Mouse (Mus musculus) heart, embryonic 15.5 days (tissue): ENCODE data around the gene Skint5. TPM values are rescaled to one million over a fixed set of nuclear protein-coding genes. Genes with fewer than 3 reads are reported as not detected.
"Not testable (repeated sequence)": the region's sequence is repeated elsewhere in the genome, so short reads cannot be mapped to it uniquely, and the experiment has no call there.

Experiments used
- ATAC-seq: fragments of 200-750 bp; cut with Nextera tagmentation; replicated peaks from 2 replicates; pipeline ENCODE4 v1.8.0; 2017; ENCODE audit warnings: low read depth, moderate TSS enrichment; ENCODE audit not compliant: insufficient number of reproducible peaks, insufficient read depth, low FRiP score
- H3K27ac ChIP-seq: fragments of 300-500 bp; sonication (generic); 2 replicates; pipeline ENCODE4 v1.5.1; 2015; ENCODE audit warnings: mild to moderate bottlenecking, inconsistent platforms
- H3K27me3 ChIP-seq: fragments of 300-500 bp; sonication (generic); 2 replicates; pipeline ENCODE4 v1.6.1; 2015; ENCODE audit warnings: inconsistent platforms
- H3K36me3 ChIP-seq: fragments of 300-500 bp; sonication (generic); 2 replicates; pipeline ENCODE4 v1.6.1; 2015; ENCODE audit warnings: mild to moderate bottlenecking, inconsistent platforms
- H3K4me1 ChIP-seq: fragments of 300-500 bp; sonication (generic); replicated peaks from 2 replicates; pipeline ENCODE4 v1.6.1; 2015; ENCODE audit warnings: inconsistent platforms
- H3K4me2 ChIP-seq: fragments of 300-500 bp; sonication (generic); 2 replicates; pipeline ENCODE4 v1.6.1; 2015; ENCODE audit warnings: inconsistent platforms, mild to moderate bottlenecking, moderate library complexity
- H3K4me3 ChIP-seq: fragments of 300-500 bp; sonication (generic); 2 replicates; pipeline ENCODE4 v1.5.1; 2015; ENCODE audit warnings: mild to moderate bottlenecking, inconsistent platforms
- H3K9ac ChIP-seq: fragments of 300-500 bp; sonication (generic); 2 replicates; pipeline ENCODE4 v1.6.1; 2015; ENCODE audit warnings: mild to moderate bottlenecking, inconsistent platforms
- H3K9me3 ChIP-seq: fragments of 300-500 bp; sonication (generic); replicated peaks from 2 replicates; pipeline ENCODE4 v1.6.1; 2016; ENCODE audit warnings: inconsistent platforms
- WGBS: fragments of 180-500 bp; shearing (Covaris S2); methylation state at CpG from one replicate; pipeline ENCODE4 v1.1.7; 2015; ENCODE audit warnings: mixed read lengths; 5-methylcytosine and 5-hydroxymethylcytosine counted together
- polyA plus RNA-seq: library from polyadenylated mRNA; unstranded; fragments of >200 nt; fragmentation: Nextera tagmentation; extraction: Ambion mirVana; gene quantifications from 2 replicates; pipeline ENCODE4 v1.2.1, GENCODE M21; 2015

Gene Skint5
- polyA plus RNA-seq = not detected in 2 replicates

- Histone ChIP-seq H3K27ac (no peak within 1 kb of the TSS), H3K9ac (no peak within 1 kb of the TSS), H3K4me2 (no peak within 1 kb of the TSS), H3K27me3 (no peaks in the 10 kb centered on the region), H3K36me3 (no peaks in the 10 kb centered on the region), H3K9me3 (0 out of 2 replicates have a peak, but pooled peaks cover 4% of the 10 kb centered on the region), H3K4me1 (no peaks in the 10 kb centered on the region), H3K4me3 (no peak within 1 kb of the TSS)
- ATAC-seq = no peak
- WGBS = 75% methylated on average over 3 of the region's 3 CpGs
These were observed at the start of gene Skint5 for GRCm38 (mm10) chr4:113999403-113999802. Skint5 (minus strand) TSS chr4:113999503.

DNA sequence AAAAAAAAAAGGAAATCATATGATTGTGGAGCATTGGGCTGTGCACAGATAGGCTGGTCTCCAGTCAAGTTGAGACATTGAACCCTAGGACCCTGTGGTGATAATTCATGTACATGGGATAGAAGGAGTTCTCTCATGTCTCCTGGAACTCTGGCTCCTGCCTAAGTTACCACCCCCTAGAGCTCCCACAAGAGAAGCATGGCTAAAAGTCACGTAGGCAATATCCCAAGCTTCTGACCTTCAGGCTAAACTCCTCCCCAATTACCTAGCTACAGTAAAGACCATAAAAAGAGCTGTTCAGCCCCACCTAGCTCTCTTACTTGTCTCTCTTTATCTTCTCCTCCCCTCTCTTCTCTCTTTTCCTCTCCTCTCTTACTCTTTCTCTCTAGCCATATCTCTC is 42.0 kb downstream of the Skint5 start:
- 41% methylated on average over 1 of the region's 1 CpGs for WGBS
- ATAC-seq = no peak

GRCm38 (mm10) chr4:113764182-113764581 is 235.1 kb downstream of the Skint5 start:
- H3K4me2 ChIP-seq = no peak overlapping the region
- H3K4me3 ChIP-seq = no peak overlapping the region
- ATAC-seq = no peak
- no peaks in the 10 kb centered on the region for H3K36me3 ChIP-seq
- H3K9ac ChIP-seq = no peak overlapping the region
- H3K27me3 ChIP-seq = no peaks in the 10 kb centered on the region
- H3K9me3 ChIP-seq = peaks cover 4% of the 10 kb centered on the region; the same call in 1 of the 2 replicates
- H3K4me1 ChIP-seq = no peaks in the 10 kb centered on the region
- no peak overlapping the region for H3K27ac ChIP-seq
- WGBS = 44% methylated on average over 1 of the region's 1 CpGs

More for the DNA sequence above, 42.0 kb downstream of the Skint5 start:
- Histone ChIP-seq H3K4me1 (no peaks in the 10 kb centered on the region), H3K27ac (no peak overlapping the region), H3K36me3 (no peaks in the 10 kb centered on the region), H3K4me2 (no peak overlapping the region), H3K9ac (no peak overlapping the region), H3K27me3 (no peaks in the 10 kb centered on the region), H3K9me3 (no peaks in the 10 kb centered on the region), H3K4me3 (no peak overlapping the region)

DNA sequence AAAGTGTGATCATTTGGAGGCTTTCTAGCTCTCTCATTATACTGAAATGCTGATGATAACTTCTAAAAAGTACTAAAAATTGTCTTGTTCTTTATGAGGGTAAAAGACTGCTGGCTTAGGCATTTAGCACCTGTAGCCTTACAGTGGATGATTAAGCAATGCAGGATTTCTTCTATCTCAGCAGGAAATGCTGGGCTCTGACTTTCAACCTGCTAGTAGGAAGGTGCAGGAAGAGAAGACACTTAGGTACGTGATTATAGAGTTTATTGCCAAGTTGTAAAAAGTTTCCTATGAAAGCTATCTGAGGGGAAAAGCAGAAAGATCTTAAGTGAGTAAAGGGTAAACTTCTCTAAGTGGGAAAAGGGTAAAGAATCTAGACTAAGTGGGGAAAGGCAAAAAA is 235.6 kb downstream of the Skint5 start:
- peaks cover under 1% of the 10 kb centered on the region; the same call in 1 of the 2 replicates for H3K9me3 ChIP-seq
- no peak for ATAC-seq
- H3K4me2 ChIP-seq = no peak overlapping the region
- no peak overlapping the region for H3K4me3 ChIP-seq
- H3K27me3 ChIP-seq = no peaks in the 10 kb centered on the region
- 46% methylated on average over 1 of the region's 1 CpGs for WGBS
- no peak overlapping the region for H3K27ac ChIP-seq
- no peaks in the 10 kb centered on the region for H3K36me3 ChIP-seq
- no peak overlapping the region for H3K9ac ChIP-seq
- H3K4me1 ChIP-seq = no peaks in the 10 kb centered on the region

DNA sequence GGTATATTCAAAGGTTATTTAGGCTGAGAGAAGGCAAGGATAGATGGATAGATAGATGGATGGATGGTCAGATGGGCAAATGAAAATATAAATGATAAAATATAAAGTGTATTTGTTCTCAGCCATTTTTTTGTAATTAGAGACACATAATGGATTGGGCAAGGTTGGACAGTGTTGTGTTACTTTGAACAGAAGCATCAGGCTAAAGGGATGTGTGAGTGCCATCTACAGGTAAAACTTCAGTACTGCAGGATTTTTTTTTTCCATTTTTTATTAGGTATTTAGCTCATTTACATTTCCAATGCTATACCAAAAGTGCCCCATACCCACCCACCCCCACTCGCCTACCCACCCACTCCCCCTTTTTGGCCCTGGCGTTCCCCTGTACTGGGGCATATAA is 551.1 kb downstream of the Skint5 start:
- H3K27ac ChIP-seq, H3K4me2 ChIP-seq, H3K4me3 ChIP-seq, H3K9ac ChIP-seq, H3K36me3 ChIP-seq, H3K4me1 ChIP-seq, H3K9me3 ChIP-seq, ATAC-seq, H3K27me3 ChIP-seq: not testable (repeated sequence)
- WGBS = 64% methylated on average over 2 of the region's 2 CpGs

Other genes starting within 250 kb of the Skint5 start
- gene Skint11, start 163.9 kb upstream of the Skint5 start, polyA plus RNA-seq = not detected in 2 replicates